Mouse (Mus musculus): ENCODE data around the gene Msto1. TPM values are rescaled to one million over a fixed set of nuclear protein-coding genes. Genes with fewer than 3 reads are reported as not detected.
A peak's percentile ranks its signal among the peaks of the same experiment; 100 is the strongest.

Gene Msto1
- polyA plus RNA-seq, 1 experiment: 17.9 TPM

DNA sequence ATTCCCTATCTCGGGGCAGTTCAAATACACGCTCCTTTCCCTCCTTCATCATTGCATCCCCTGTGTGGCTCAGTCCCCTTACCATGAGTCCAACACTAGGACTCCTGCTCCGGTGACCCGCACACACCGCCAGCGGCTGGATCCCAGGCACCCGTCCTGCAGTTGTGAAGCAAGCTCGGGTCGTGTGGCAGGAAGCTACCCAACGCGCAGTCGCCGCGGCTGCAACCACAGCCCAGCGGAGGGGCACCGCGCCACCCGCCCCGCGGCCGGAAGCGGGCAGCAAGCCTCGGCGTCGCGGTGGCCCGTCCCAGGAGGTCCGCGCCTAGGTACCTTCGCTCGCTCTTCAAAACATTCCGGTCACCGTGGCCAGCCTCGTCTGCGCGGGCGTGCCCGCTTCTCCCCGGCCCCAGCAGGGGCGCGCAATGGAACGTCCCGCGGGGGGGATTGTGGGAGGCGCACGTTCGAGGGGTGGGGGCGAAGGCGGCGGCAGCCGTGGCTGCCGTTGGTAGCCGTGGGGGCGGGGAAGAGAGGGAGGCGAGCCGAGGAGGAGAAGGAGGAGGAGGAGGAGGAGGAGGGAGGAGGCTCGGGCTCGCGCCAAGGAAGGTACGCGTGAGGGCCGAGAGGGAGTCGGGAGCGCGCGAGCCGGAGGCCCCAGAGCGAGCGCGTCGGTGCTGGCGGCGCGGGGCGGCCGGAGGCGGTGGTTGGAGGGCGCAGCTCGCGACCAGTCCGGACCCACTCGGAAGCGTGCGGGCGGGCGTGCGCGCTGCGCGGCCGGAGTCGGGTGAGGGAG, 36.2 kb upstream of the Msto1 start:
- DNase-seq (ENCODE audit: low read depth in 1 of 2, low spot score in 2 of 2): peak; percentile 66 to 82
- no peaks in the 10 kb centered on the region for H3K36me3 ChIP-seq (ENCODE audit: control insufficient read depth, insufficient read depth, low read length)
- H3K27me3 ChIP-seq (ENCODE audit: control insufficient read depth, insufficient read depth, low read length): no peaks in the 10 kb centered on the region
- peak overlapping the region; percentile 93 for H3K4me3 ChIP-seq (ENCODE audit: extremely low read depth, insufficient read depth, insufficient read length)
- H3K4me1 ChIP-seq (ENCODE audit: control insufficient read depth, insufficient read depth, insufficient read length): peaks cover 2% of the 10 kb centered on the region; the same call in 1 of the 2 replicates
- peak overlapping the region; percentile 96 for H3K27ac ChIP-seq (ENCODE audit: insufficient read depth, low read length)
- 2% methylated on average over 68 of the region's 92 CpGs for WGBS
- TF ChIP-seq CTCF (IDR thresholded peaks at IDR 0.05; ENCODE audit: extremely low read depth, insufficient read depth, insufficient read length, insufficient replicate concordance) (no peak; the same call in 1 of the 2 replicates), POLR2A (IDR thresholded peaks at IDR 0.05; ENCODE audit: low read depth, low read length) (peak; percentile 49; the same call in 1 of the 2 replicates)

DNA sequence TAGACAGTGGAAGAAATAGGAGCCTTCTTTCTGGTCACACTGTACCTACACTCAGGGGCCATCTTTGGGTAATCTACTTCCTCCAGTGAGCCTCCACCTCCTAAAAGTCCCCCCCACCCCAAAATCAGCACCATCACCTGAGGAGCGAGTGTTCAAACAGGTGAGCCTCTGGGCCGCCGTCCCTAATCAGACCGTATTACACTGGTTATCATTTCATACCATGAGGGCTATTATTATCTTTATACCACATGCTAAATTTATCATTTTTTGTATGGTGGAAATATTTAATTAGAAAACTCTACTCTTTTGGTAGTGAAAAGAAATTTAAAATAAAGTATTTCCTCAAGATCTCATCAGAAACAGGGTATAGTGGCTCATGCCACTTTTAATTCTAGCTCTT, 30.3 kb upstream of the Msto1 start:
- WGBS: 81% methylated on average over 4 of the region's 4 CpGs
- Histone ChIP-seq H3K36me3 (ENCODE audit: control insufficient read depth, insufficient read depth, low read length) (peaks cover 12% of the 10 kb centered on the region), H3K27ac (ENCODE audit: insufficient read depth, low read length) (no peak overlapping the region), H3K27me3 (ENCODE audit: control insufficient read depth, insufficient read depth, low read length) (no peaks in the 10 kb centered on the region), H3K4me1 (ENCODE audit: control insufficient read depth, insufficient read depth, insufficient read length) (no peaks in the 10 kb centered on the region), H3K4me3 (ENCODE audit: extremely low read depth, insufficient read depth, insufficient read length) (no peak overlapping the region)
- TF ChIP-seq POLR2A (IDR thresholded peaks at IDR 0.05; ENCODE audit: low read depth, low read length) (no peak), CTCF (IDR thresholded peaks at IDR 0.05; ENCODE audit: extremely low read depth, insufficient read depth, insufficient read length, insufficient replicate concordance) (no peak)
- no peak for DNase-seq (ENCODE audit: low read depth in 1 of 2, low spot score in 2 of 2)

DNA sequence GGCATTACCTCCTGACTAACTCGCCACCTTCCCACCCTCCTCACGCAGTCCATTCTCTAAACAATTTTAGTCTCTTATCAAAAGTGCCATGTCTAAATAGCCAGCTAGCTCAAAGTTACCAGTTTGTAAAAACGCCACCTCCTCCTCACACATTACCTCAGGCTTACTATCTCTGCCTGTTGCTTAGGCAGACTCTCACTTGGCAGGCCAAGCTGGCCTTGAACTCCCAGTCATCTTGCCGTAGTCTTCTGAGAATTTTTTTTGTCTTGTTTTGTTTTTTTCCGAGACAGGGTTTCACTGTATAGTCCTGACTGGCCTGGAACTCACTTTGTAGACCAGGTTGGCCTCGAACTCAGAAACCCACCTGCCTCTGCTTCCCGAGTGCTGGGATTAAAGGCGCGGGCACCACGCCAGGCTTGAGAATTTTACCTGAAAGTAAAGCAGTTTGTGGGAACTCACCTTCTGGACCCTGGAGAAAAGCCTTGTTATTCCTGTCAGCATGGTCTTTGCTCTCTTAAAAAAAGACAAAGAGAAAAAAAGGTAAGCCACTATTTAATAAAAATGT, 28.6 kb upstream of the Msto1 start:
- TF ChIP-seq POLR2A (IDR thresholded peaks at IDR 0.05; ENCODE audit: low read depth, low read length) (no peak), CTCF (IDR thresholded peaks at IDR 0.05; ENCODE audit: extremely low read depth, insufficient read depth, insufficient read length, insufficient replicate concordance) (no peak)
- no peak overlapping the region for H3K4me3 ChIP-seq (ENCODE audit: extremely low read depth, insufficient read depth, insufficient read length)
- DNase-seq (ENCODE audit: low read depth in 1 of 2, low spot score in 2 of 2): no peak
- no peaks in the 10 kb centered on the region for H3K4me1 ChIP-seq (ENCODE audit: control insufficient read depth, insufficient read depth, insufficient read length)
- no peak overlapping the region for H3K27ac ChIP-seq (ENCODE audit: insufficient read depth, low read length)
- no peaks in the 10 kb centered on the region for H3K27me3 ChIP-seq (ENCODE audit: control insufficient read depth, insufficient read depth, low read length)
- peaks cover 13% of the 10 kb centered on the region for H3K36me3 ChIP-seq (ENCODE audit: control insufficient read depth, insufficient read depth, low read length)
- WGBS: 96% methylated on average over 10 of the region's 10 CpGs

DNA sequence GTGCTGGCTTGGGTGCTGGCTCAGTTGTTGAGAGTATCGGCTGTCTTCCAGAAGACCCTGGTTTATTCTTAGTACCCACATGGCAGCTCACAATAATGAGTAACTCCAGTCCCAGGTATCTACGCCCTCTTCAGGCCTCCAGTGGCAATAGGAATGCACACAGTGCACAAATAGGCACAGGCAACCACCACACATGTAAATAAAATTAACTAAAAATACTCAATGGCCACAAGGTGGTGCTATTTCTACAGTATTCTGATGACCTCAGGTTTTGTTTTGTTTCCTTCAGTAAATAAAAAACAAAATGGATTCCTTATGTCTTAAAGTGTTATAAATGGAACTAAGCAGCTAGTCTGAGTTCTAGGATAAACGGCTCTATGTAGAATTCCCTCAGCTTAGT, 25.9 kb upstream of the Msto1 start:
- 67% methylated on average over 3 of the region's 3 CpGs for WGBS
- TF ChIP-seq CTCF (IDR thresholded peaks at IDR 0.05; ENCODE audit: extremely low read depth, insufficient read depth, insufficient read length, insufficient replicate concordance) (no peak), POLR2A (IDR thresholded peaks at IDR 0.05; ENCODE audit: low read depth, low read length) (no peak)
- peaks cover 14% of the 10 kb centered on the region for H3K36me3 ChIP-seq (ENCODE audit: control insufficient read depth, insufficient read depth, low read length)

DNA sequence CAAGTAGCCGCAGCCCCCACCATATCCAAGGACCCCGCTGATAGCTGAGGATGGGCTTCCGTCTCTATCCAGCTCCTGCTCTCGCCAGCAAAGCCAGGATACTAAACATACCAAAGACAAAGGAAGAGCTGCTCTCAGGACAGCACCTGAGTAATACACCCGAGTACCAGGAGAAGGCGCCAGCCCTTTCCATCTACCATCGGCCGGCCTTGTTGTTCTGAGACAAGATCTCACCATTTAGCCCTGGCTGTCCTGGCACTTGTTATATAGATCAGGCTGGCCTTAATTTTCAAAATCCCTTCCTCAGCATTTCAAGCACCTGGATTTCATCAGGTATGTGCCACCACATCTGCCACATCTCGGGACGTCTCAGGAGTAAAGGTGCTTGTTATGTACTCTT, 25.3 kb upstream of the Msto1 start:
- Histone ChIP-seq H3K27me3 (ENCODE audit: control insufficient read depth, insufficient read depth, low read length) (no peaks in the 10 kb centered on the region), H3K4me3 (ENCODE audit: extremely low read depth, insufficient read depth, insufficient read length) (no peak overlapping the region), H3K4me1 (ENCODE audit: control insufficient read depth, insufficient read depth, insufficient read length) (no peaks in the 10 kb centered on the region), H3K27ac (ENCODE audit: insufficient read depth, low read length) (no peak overlapping the region), H3K36me3 (ENCODE audit: control insufficient read depth, insufficient read depth, low read length) (peaks cover 15% of the 10 kb centered on the region)
- WGBS: 97% methylated on average over 10 of the region's 10 CpGs
- TF ChIP-seq POLR2A (IDR thresholded peaks at IDR 0.05; ENCODE audit: low read depth, low read length) (no peak), CTCF (IDR thresholded peaks at IDR 0.05; ENCODE audit: extremely low read depth, insufficient read depth, insufficient read length, insufficient replicate concordance) (no peak)
- no peak for DNase-seq (ENCODE audit: low read depth in 1 of 2, low spot score in 2 of 2)

More for the DNA sequence above, 25.9 kb upstream of the Msto1 start:
- Histone ChIP-seq H3K27me3 (ENCODE audit: control insufficient read depth, insufficient read depth, low read length) (no peaks in the 10 kb centered on the region), H3K27ac (ENCODE audit: insufficient read depth, low read length) (no peak overlapping the region), H3K4me1 (ENCODE audit: control insufficient read depth, insufficient read depth, insufficient read length) (no peaks in the 10 kb centered on the region), H3K4me3 (ENCODE audit: extremely low read depth, insufficient read depth, insufficient read length) (no peak overlapping the region)
- peak in 1 of 2 experiments; percentile 40 for DNase-seq (ENCODE audit: low read depth in 1 of 2, low spot score in 2 of 2)

DNA sequence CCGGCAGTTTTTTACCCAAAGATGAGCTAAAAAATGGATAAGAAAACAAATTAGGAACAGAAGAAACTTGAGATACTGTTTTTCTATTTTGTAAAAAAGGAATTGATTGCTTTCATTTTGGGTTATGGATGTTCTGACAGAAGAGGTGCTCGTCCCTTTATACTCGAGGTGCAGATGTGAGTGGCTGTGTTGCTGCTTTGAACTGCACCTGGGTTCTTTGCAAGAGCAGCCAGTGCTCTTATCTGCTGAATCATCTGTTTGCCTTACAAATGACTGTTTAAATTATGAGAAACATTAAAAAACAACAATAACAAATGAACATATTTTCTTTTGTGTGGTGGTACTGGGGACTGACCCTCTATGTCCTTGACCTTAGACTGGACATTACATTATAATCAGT, 15.7 kb upstream of the Msto1 start:
- Histone ChIP-seq H3K36me3 (ENCODE audit: control insufficient read depth, insufficient read depth, low read length) (peaks cover 35% of the 10 kb centered on the region), H3K27ac (ENCODE audit: insufficient read depth, low read length) (no peak overlapping the region), H3K4me3 (ENCODE audit: extremely low read depth, insufficient read depth, insufficient read length) (no peak overlapping the region), H3K27me3 (ENCODE audit: control insufficient read depth, insufficient read depth, low read length) (no peaks in the 10 kb centered on the region), H3K4me1 (ENCODE audit: control insufficient read depth, insufficient read depth, insufficient read length) (no peaks in the 10 kb centered on the region)
- TF ChIP-seq CTCF (IDR thresholded peaks at IDR 0.05; ENCODE audit: extremely low read depth, insufficient read depth, insufficient read length, insufficient replicate concordance) (no peak), POLR2A (IDR thresholded peaks at IDR 0.05; ENCODE audit: low read depth, low read length) (no peak)
- WGBS: 75% methylated on average over 3 of the region's 3 CpGs
- DNase-seq (ENCODE audit: low read depth in 1 of 2, low spot score in 2 of 2): no peak

DNA sequence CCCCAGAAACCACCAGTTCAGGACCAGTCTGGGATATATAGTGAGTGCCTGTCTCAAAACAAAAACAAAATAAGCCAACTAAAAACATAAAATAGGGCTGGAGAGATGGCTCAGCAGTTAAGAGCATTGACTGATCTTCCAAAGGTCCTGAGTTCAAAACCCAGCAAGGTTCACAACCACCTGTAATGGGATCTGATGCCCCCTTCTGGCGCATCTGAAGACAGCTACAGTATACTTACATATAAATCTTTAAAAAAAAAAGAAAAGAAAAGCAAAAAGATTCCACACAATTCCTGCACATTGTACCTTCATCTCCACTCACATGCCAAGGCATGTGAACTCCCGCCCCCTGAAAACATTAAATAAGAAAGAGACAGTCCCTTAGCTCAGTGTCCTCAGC, 11.9 kb upstream of the Msto1 start:
- Histone ChIP-seq H3K4me3 (ENCODE audit: extremely low read depth, insufficient read depth, insufficient read length) (no peak overlapping the region), H3K27ac (ENCODE audit: insufficient read depth, low read length) (no peak overlapping the region), H3K27me3 (ENCODE audit: control insufficient read depth, insufficient read depth, low read length) (no peaks in the 10 kb centered on the region), H3K4me1 (ENCODE audit: control insufficient read depth, insufficient read depth, insufficient read length) (no peaks in the 10 kb centered on the region), H3K36me3 (ENCODE audit: control insufficient read depth, insufficient read depth, low read length) (peaks cover 34% of the 10 kb centered on the region)
- 99% methylated on average over 2 of the region's 2 CpGs for WGBS
- no peak for DNase-seq (ENCODE audit: low read depth in 1 of 2, low spot score in 2 of 2)
- TF ChIP-seq POLR2A (IDR thresholded peaks at IDR 0.05; ENCODE audit: low read depth, low read length) (no peak), CTCF (IDR thresholded peaks at IDR 0.05; ENCODE audit: extremely low read depth, insufficient read depth, insufficient read length, insufficient replicate concordance) (no peak)
